Mouse (Mus musculus) forebrain, embryonic 16.5 days (tissue): ENCODE data around the gene Slc24a4. TPM values are rescaled to one million over a fixed set of nuclear protein-coding genes. Genes with fewer than 3 reads are reported as not detected.

ENCODE experiments used
- ATAC-seq: fragments of 200-750 bp; cut with Nextera tagmentation; 2 replicates; pipeline ENCODE4 v1.8.0; 2017; ENCODE audit warnings: mild to moderate bottlenecking, moderate library complexity
- H3K27ac ChIP-seq: fragments of 300-500 bp; sonication (generic); 2 replicates; pipeline ENCODE4 v1.5.1; 2014; ENCODE audit warnings: low read length, control low read depth
- H3K27me3 ChIP-seq: fragments of 300-500 bp; sonication (generic); replicated peaks from 2 replicates; pipeline ENCODE4 v1.6.1; 2014; ENCODE audit warnings: low read length; ENCODE audit not compliant: control insufficient read depth, insufficient read depth
- H3K36me3 ChIP-seq: fragments of 300-500 bp; sonication (generic); 2 replicates; pipeline ENCODE4 v1.6.1; 2014; ENCODE audit not compliant: control insufficient read depth, insufficient read depth
- H3K4me1 ChIP-seq: fragments of 300-500 bp; sonication (generic); replicated peaks from 2 replicates; pipeline ENCODE4 v1.6.1; 2014; ENCODE audit warnings: low read length; ENCODE audit not compliant: control insufficient read depth, insufficient read depth
- H3K4me2 ChIP-seq: fragments of 300-500 bp; sonication (generic); 2 replicates; pipeline ENCODE4 v1.6.1; 2014; ENCODE audit warnings: mild to moderate bottlenecking, low read length, control low read depth
- H3K4me3 ChIP-seq: fragments of 300-500 bp; sonication (generic); replicated peaks from 2 replicates; pipeline ENCODE4 v1.5.1; 2014; ENCODE audit warnings: mild to moderate bottlenecking, low read length, control low read depth
- H3K9ac ChIP-seq: fragments of 300-500 bp; sonication (generic); replicated peaks from 2 replicates; pipeline ENCODE4 v1.6.1; 2014; ENCODE audit warnings: low read depth, low read length, control low read depth
- H3K9me3 ChIP-seq: fragments of 300-500 bp; sonication (generic); 2 replicates; pipeline ENCODE4 v1.6.1; 2016; ENCODE audit warnings: low read length; ENCODE audit not compliant: control insufficient read depth
- WGBS: fragments of 180-500 bp; shearing (Covaris S2); extraction: QIAGEN DNeasy Blood & Tissue Kit; methylation state at CpG from one replicate; pipeline ENCODE4 v1.1.7; 2014; 5-methylcytosine and 5-hydroxymethylcytosine counted together
- polyA plus RNA-seq: library from polyadenylated mRNA; unstranded; fragments of >200 nt; fragmentation: Nextera tagmentation; extraction: Ambion mirVana; gene quantifications from 2 replicates; pipeline ENCODE4 v1.2.1, GENCODE M21; 2015

Gene Slc24a4
- polyA plus RNA-seq, 1 experiment from 2014 or later: 1.3 TPM

DNA sequence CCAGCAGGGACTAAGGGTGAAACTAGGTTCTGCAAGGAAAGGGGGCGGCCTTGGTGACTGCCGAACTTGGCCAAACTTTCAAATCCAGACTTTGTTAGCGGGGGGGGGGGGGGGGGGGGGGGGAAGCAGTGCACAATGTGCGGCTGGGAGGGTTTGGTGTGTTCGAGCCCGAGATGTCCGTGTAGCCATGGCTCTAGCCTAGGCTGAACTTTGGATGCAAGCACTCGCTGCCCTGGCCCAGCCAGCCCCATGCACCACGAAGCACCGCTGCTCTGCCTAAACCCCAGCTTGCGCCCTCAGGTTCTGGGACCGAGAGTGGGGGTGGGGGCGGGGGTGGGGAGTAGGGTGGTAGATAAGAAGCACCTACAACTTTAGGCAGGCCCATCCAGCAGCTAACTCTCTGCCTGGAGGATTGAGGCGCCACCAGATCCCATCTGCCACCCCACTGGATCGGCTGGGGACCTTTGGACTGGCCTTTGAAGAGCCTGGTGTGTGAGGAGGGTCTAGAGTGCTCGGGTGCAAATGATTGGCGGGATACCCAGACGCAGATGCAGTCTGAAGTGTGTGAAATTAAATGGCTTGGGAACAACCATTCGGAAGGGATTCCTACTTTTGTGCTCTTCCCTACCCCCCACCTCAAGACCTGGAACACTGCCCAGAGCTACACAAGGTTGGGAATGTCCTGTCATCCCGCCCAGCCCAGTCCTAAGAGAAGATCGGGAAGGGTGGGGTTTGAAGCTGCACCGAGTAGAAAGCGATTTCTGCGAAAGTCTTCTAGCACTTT lies 155.1 kb downstream of the Slc24a4 start:
- H3K9ac ChIP-seq: peak overlapping the region; percentile 69
- H3K9me3 ChIP-seq: peaks cover 1% of the 10 kb centered on the region; the same call in 1 of the 2 replicates
- H3K4me1 ChIP-seq: peaks cover 20% of the 10 kb centered on the region
- no peaks in the 10 kb centered on the region; the same call in 1 of the 2 replicates for H3K27me3 ChIP-seq
- ATAC-seq: peak; percentile 56
- 6% methylated on average over 23 of the region's 24 CpGs for WGBS
- H3K4me2 ChIP-seq: peak overlapping the region; percentile 96
- no peaks in the 10 kb centered on the region for H3K36me3 ChIP-seq
- H3K27ac ChIP-seq: no peak overlapping the region
- H3K4me3 ChIP-seq: peak overlapping the region; percentile 55

DNA sequence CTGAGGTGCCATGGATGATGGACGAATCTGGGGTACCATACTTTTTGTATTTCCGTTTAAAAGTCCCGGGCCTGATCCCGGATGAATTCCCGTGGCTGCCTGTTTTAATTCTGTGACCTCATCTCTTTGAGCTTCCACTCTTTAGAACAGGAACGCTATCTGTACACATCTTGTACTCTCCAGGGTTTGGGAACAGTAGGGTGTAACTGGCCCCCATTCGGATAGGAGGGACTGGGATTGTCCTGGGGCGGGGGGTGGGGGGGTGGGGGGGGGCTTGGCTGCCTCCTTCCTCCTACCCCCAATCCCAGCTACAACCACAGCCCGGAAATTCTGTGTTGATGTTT lies 155.7 kb downstream of the Slc24a4 start:
- H3K36me3 ChIP-seq: no peaks in the 10 kb centered on the region
- no peak overlapping the region for H3K9ac ChIP-seq
- H3K4me1 ChIP-seq: peaks cover 20% of the 10 kb centered on the region
- H3K27me3 ChIP-seq: no peaks in the 10 kb centered on the region; the same call in 1 of the 2 replicates
- no peak overlapping the region for H3K27ac ChIP-seq
- ATAC-seq: no peak
- WGBS: 22% methylated on average over 9 of the region's 9 CpGs
- no peaks in the 10 kb centered on the region for H3K9me3 ChIP-seq
- H3K4me3 ChIP-seq: no peak overlapping the region
- H3K4me2 ChIP-seq: peak overlapping the region; percentile 96

GRCm38 (mm10) chr12:102284618-102285159 lies 156.2 kb downstream of the Slc24a4 start:
- WGBS: 49% methylated on average over 3 of the region's 3 CpGs
- Histone ChIP-seq H3K4me1 (peaks cover 20% of the 10 kb centered on the region), H3K27me3 (no peaks in the 10 kb centered on the region; the same call in 1 of the 2 replicates), H3K4me3 (no peak overlapping the region), H3K36me3 (no peaks in the 10 kb centered on the region), H3K9ac (no peak overlapping the region), H3K9me3 (no peaks in the 10 kb centered on the region), H3K4me2 (no peak overlapping the region), H3K27ac (no peak overlapping the region)
- ATAC-seq: no peak

DNA sequence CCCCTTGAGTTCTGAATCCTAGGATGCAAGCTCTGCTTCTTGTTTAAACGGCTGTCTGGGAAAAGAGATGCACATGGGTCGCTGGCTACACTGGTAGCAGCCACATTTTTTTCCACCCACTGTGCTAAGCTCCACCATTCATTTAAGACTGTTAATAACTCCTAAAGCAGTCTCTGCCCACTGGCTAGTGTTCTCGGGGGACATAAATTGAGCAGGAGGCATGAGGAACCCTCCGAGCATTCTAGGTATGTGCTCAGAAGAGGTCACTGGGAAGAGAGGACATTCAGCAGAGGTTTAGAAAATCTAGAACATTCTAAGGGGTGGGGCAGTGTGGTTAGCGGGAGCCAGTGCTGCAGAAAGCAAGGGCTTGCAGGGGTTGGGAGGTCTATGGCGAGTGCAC lies 156.8 kb downstream of the Slc24a4 start:
- Histone ChIP-seq H3K9me3 (no peaks in the 10 kb centered on the region), H3K4me3 (no peak overlapping the region), H3K4me2 (no peak overlapping the region), H3K36me3 (no peaks in the 10 kb centered on the region), H3K9ac (no peak overlapping the region), H3K4me1 (peaks cover 20% of the 10 kb centered on the region), H3K27me3 (no peaks in the 10 kb centered on the region; the same call in 1 of the 2 replicates), H3K27ac (no peak overlapping the region)
- 75% methylated on average over 6 of the region's 6 CpGs for WGBS
- no peak for ATAC-seq

- H3K4me3 ChIP-seq: no peak overlapping the region
- H3K9ac ChIP-seq: no peak overlapping the region
- no peaks in the 10 kb centered on the region for H3K36me3 ChIP-seq
- H3K27me3 ChIP-seq: no peaks in the 10 kb centered on the region; the same call in 1 of the 2 replicates
- WGBS: 82% methylated on average over 5 of the region's 5 CpGs
- ATAC-seq: no peak
- no peaks in the 10 kb centered on the region for H3K9me3 ChIP-seq
- peaks cover 20% of the 10 kb centered on the region for H3K4me1 ChIP-seq
- H3K27ac ChIP-seq: no peak overlapping the region
- no peak overlapping the region for H3K4me2 ChIP-seq
Observed at GRCm38 (mm10) chr12:102285779-102286178, 157.2 kb downstream of the Slc24a4 start.

DNA sequence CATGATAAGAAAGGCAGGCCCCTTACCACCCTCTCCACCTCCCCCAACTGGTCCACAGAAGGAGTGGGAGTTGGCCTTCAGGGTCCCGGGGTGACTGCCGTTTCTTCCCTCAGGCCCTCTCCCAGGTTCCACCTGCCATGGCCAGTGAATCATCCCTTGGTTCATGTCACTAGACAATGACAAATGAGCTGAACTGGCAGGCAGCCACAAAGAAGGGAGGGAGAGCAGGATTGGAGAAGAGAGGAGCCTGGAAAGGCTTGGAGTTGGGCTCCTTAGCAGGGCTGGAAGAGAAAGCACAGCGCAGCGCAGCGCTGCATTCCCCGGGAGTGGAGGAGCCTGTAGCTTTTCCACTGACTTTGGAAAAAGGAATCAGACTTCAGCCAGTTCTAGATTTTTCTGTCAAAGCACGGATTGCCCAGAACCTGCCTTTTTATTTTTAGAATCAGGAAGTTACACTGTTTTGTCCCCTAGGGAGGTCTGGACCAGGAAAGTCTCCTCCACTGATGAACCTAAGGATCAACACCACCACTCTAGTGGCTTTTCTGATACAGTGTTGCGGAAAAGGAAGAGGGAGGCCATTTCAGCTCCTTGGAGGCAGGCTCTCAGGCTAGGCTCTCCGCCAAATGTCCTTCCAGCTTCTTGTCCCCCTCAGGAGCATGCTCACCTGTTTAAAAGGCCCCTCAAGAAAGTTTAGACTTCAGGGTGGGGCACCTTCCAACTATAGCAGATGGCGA lies 158.3 kb downstream of the Slc24a4 start:
- no peaks in the 10 kb centered on the region for H3K9me3 ChIP-seq
- no peak overlapping the region for H3K4me2 ChIP-seq
- 0 out of 2 replicates have a peak overlapping the region, but pooled peaks have one; percentile 12 for H3K27ac ChIP-seq
- H3K4me3 ChIP-seq: no peak overlapping the region
- H3K4me1 ChIP-seq: peaks cover 20% of the 10 kb centered on the region
- H3K36me3 ChIP-seq: no peaks in the 10 kb centered on the region
- no peaks in the 10 kb centered on the region; the same call in 1 of the 2 replicates for H3K27me3 ChIP-seq
- no peak overlapping the region for H3K9ac ChIP-seq
- 59% methylated on average over 10 of the region's 10 CpGs for WGBS
- no peak for ATAC-seq

- WGBS: 65% methylated on average over 6 of the region's 6 CpGs
- H3K4me1 ChIP-seq: peaks cover 16% of the 10 kb centered on the region
- no peaks in the 10 kb centered on the region for H3K36me3 ChIP-seq
- no peak overlapping the region for H3K9ac ChIP-seq
- no peak overlapping the region for H3K4me3 ChIP-seq
- H3K9me3 ChIP-seq: no peaks in the 10 kb centered on the region
- no peaks in the 10 kb centered on the region; the same call in 1 of the 2 replicates for H3K27me3 ChIP-seq
- no peak overlapping the region for H3K27ac ChIP-seq
- H3K4me2 ChIP-seq: no peak overlapping the region
- ATAC-seq: no peak
Observed at GRCm38 (mm10) chr12:102287904-102288602, 159.5 kb downstream of the Slc24a4 start.

- Histone ChIP-seq H3K9ac (no peak overlapping the region), H3K4me1 (peaks cover 9% of the 10 kb centered on the region), H3K27me3 (no peaks in the 10 kb centered on the region; the same call in 1 of the 2 replicates), H3K4me3 (no peak overlapping the region), H3K4me2 (no peak overlapping the region), H3K9me3 (no peaks in the 10 kb centered on the region), H3K36me3 (no peaks in the 10 kb centered on the region), H3K27ac (no peak overlapping the region)
- ATAC-seq: no peak
- 34% methylated on average over 2 of the region's 2 CpGs for WGBS
Observed at GRCm38 (mm10) chr12:102288846-102289245, 160.3 kb downstream of the Slc24a4 start.

DNA sequence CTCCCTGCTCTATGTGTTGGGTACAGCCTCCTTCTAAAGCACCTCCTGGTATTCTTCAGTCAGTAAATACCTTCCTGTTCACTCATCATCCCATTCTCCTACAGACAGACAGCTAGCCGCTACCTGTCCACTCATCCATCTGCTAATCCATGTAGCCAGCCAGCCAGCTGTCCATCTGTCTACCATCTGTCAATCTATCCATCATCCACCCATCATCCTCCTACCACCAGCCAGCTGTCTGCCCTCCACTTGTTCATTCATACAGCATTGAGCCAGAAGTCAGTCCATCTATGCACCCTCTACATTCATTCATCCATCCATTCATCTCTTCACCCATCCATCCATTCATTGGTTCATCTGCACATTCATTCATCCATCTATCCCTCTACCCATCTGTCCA lies 161.0 kb downstream of the Slc24a4 start:
- no peaks in the 10 kb centered on the region for H3K9me3 ChIP-seq
- ATAC-seq: no peak
- no peak overlapping the region for H3K9ac ChIP-seq
- H3K4me3 ChIP-seq: no peak overlapping the region
- H3K27ac ChIP-seq: no peak overlapping the region
- no peak overlapping the region for H3K4me2 ChIP-seq
- H3K4me1 ChIP-seq: peaks cover 7% of the 10 kb centered on the region; the same call in 1 of the 2 replicates
- WGBS: 79% methylated on average over 1 of the region's 1 CpGs
- no peaks in the 10 kb centered on the region for H3K36me3 ChIP-seq
- no peaks in the 10 kb centered on the region for H3K27me3 ChIP-seq
